Mouse (Mus musculus): Measurements from ENCODE around the gene Nrg3. TPM values are rescaled to one million over a fixed set of nuclear protein-coding genes. Genes with fewer than 3 reads are reported as not detected.
"Not testable (repeated sequence)": the region's sequence is repeated elsewhere in the genome, so short reads cannot be mapped to it uniquely, and the experiment has no call there.

Gene Nrg3
- total RNA-seq, 2 experiments from 2014 or later = not detected

DNA sequence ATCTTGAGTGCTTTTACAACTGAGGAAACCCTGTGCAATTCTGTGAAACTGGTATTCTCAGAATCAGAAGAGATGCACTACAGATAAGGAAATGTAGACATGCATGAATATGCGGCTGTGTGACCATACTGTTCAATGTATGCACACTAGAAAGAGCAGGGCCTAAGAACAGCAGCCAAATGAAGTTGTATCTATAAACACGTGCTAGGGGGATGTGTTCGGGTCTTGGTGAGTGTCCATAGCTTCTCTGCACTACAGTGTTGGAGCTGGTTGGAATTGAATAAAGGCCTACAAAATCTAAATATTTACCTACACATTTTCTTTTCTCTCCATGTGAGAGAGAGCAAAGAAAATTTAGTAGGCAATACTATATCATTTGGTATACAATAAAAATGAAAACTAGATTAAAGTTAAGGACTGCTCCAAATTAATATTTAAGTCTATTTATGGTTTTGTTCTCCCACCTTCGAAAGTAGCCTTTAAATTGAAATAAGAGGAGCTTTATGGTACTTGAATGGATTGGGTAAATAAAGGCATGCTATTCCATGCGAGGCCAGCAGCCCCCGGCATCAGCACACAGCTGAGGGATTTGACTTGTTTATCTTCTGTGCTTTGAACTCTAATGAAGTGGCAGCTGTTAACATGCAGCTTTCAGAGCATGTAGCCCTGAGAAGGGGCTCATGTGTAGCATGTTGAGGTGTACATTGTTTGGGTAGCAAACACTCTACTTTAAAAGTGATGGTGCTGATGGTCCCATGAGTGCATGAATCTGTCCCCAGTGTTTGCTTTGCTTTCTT is 1038.9 kb downstream of the Nrg3 start:
- no peak for ATAC-seq (replicated peaks; ENCODE audit: low FRiP score, low TSS enrichment, poor library complexity, severe bottlenecking)

DNA sequence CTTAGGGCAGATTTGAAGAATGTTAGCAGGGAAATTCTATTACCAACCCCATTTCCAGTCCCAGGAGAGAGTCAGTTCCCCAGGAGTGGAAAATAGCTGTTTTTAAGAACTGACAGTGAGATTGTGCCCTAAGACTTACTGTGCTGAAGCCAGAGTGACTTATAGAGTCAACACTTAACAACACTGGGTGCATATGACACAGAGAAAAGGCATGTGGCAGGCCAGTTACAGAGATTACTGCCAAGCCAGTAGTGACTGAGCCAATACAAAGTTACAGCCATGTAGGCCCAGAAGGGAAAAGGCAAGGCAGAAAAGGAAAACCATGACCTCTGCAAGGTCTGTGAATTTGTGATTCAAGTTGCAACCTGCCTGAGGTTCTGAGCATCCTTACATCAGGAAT is 1098.2 kb downstream of the Nrg3 start:
- ATAC-seq (replicated peaks; ENCODE audit: low FRiP score, low TSS enrichment, poor library complexity, severe bottlenecking) = no peak

DNA sequence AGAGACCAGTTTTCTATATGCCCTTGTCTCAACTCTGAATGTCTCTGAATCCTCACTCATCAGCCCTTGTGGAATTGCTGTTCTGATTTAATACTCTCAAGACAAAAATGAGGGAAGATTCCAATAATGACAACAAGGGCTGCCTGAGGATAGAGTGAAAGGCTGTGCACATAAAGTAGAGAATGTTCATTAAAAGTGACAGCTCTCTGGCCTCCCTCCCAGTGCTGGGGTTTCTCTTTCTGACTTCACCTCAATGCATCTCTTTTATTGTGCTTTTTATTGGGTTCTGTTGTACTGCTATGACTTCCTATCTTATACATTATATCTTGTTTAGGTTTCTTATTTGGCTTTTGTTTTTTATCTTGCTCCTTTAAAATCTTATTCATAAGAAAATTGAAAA is 1131.9 kb downstream of the Nrg3 start:
- no peak for ATAC-seq (replicated peaks; ENCODE audit: low FRiP score, low TSS enrichment, poor library complexity, severe bottlenecking)

DNA sequence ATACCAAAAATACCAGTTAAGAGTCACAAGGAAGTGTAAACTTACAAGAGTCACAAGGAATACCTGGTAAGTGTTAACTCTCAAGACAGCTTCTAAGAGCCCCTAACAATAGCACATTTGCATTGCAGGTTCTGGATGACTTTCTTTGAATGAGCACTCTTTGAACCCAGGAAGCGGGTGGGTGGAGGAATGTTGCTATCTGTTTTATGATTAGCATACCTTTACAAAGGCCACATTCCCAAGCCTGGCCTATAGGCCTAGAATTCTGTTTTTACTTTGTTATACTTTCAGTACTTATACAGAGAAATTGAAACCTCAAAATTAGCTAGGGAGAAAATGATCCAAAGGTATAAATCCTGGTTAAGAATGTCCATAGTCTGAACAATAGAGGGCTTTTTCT is 1150.0 kb downstream of the Nrg3 start:
- ATAC-seq (replicated peaks; ENCODE audit: low FRiP score, low TSS enrichment, poor library complexity, severe bottlenecking) = not testable (repeated sequence)

DNA sequence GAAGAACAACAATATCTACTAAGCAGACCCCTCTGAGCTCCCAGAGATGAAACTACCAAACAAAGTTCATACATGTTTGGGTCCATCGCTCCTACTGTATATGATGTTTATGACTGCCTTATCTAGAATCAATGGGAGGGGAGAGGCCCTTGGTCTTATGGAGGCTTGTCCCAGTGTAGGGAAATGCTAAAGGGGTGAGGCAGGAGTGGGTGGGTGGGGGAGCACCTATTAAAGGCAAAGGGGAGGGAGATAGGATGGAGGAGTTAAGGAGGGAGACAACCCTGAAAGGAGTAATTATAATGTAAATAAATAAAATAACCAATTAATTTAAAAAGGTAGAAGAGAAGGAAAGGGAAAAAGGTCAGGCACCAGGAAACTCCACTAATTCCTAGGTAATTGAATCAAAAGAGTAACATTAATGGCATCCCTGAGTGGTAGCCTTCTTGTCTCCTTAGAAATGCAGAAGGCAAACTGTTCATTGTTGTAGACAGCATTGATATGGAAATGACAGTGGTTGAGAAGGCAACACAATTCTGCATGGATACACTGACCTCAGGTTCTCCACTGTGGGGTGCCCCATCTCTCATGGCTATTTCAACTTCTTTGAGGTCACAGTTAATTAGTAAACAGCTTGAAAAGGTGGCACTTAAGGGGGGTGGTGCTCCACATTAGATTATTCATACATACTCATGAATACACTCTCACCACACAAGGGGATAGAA is 1152.1 kb downstream of the Nrg3 start:
- ATAC-seq (replicated peaks; ENCODE audit: low FRiP score, low TSS enrichment, poor library complexity, severe bottlenecking) = no peak

All from megakaryocyte-erythroid progenitor cell, adult 5-6 weeks (primary cell).